Mouse (Mus musculus): ENCODE measurements around the gene Kcnk2.

The Kcnk2 gene

GRCm38 (mm10) chr1:189359699-189360098 lies 42.4 kb downstream of the Kcnk2 start:
- Histone ChIP-seq H3K36me3 (ENCODE audit: insufficient read depth, low read length) (no peaks in the 10 kb centered on the region), H3K9me3 (ENCODE audit: low read length) (peaks cover 6% of the 10 kb centered on the region; the same call in 1 of the 2 replicates), H3K4me1 (replicated peaks; ENCODE audit: low read depth, low read length) (no peaks in the 10 kb centered on the region), H3K4me3 (replicated peaks; ENCODE audit: low read length) (no peak overlapping the region), H3K27me3 (ENCODE audit: insufficient read depth, low read length) (no peaks in the 10 kb centered on the region)
- no peak for TF ChIP-seq NANOG (IDR thresholded peaks at IDR 0.05; ENCODE audit: borderline replicate concordance, low read length)
- TF ChIP-seq POU5F1 (IDR thresholded peaks at IDR 0.05; ENCODE audit: borderline replicate concordance, low read length) = no peak
- no peak for TF ChIP-seq CTCF (conservative IDR thresholded peaks at IDR 0.05; ENCODE audit: low read length)

GRCm38 (mm10) chr1:189353887-189354286 lies 48.2 kb downstream of the Kcnk2 start:
- Histone ChIP-seq H3K27me3 (ENCODE audit: insufficient read depth, low read length) (no peaks in the 10 kb centered on the region), H3K4me1 (replicated peaks; ENCODE audit: low read depth, low read length) (no peaks in the 10 kb centered on the region)

GRCm38 (mm10) chr1:189351804-189352203 lies 50.3 kb downstream of the Kcnk2 start:
- Histone ChIP-seq H3K4me1 (replicated peaks; ENCODE audit: low read depth, low read length) (no peaks in the 10 kb centered on the region), H3K36me3 (ENCODE audit: insufficient read depth, low read length) (no peaks in the 10 kb centered on the region), H3K27me3 (ENCODE audit: insufficient read depth, low read length) (no peaks in the 10 kb centered on the region), H3K9me3 (ENCODE audit: low read length) (peaks cover 17% of the 10 kb centered on the region), H3K4me3 (replicated peaks; ENCODE audit: low read length) (no peak overlapping the region)
- TF ChIP-seq CTCF (conservative IDR thresholded peaks at IDR 0.05; ENCODE audit: low read length) (no peak), NANOG (IDR thresholded peaks at IDR 0.05; ENCODE audit: borderline replicate concordance, low read length) (no peak), POU5F1 (IDR thresholded peaks at IDR 0.05; ENCODE audit: borderline replicate concordance, low read length) (no peak)

More at GRCm38 (mm10) chr1:189353887-189354286, 48.2 kb downstream of the Kcnk2 start:
- TF ChIP-seq POU5F1 (IDR thresholded peaks at IDR 0.05; ENCODE audit: borderline replicate concordance, low read length) = no peak
- TF ChIP-seq CTCF (conservative IDR thresholded peaks at IDR 0.05; ENCODE audit: low read length) = no peak
- TF ChIP-seq NANOG (IDR thresholded peaks at IDR 0.05; ENCODE audit: borderline replicate concordance, low read length) = no peak
- H3K9me3 ChIP-seq (ENCODE audit: low read length) = peaks cover 17% of the 10 kb centered on the region
- H3K4me3 ChIP-seq (replicated peaks; ENCODE audit: low read length) = no peak overlapping the region
- no peaks in the 10 kb centered on the region for H3K36me3 ChIP-seq (ENCODE audit: insufficient read depth, low read length)

GRCm38 (mm10) chr1:189349205-189349604 lies 52.9 kb downstream of the Kcnk2 start:
- TF ChIP-seq CTCF (conservative IDR thresholded peaks at IDR 0.05; ENCODE audit: low read length) = no peak
- H3K4me3 ChIP-seq (replicated peaks; ENCODE audit: low read length) = no peak overlapping the region
- no peaks in the 10 kb centered on the region for H3K36me3 ChIP-seq (ENCODE audit: insufficient read depth, low read length)
- H3K27me3 ChIP-seq (ENCODE audit: insufficient read depth, low read length) = peaks cover 18% of the 10 kb centered on the region
- H3K4me1 ChIP-seq (replicated peaks; ENCODE audit: low read depth, low read length) = peaks cover 2% of the 10 kb centered on the region; the same call in 1 of the 2 replicates
- peaks cover 14% of the 10 kb centered on the region; the same call in 1 of the 2 replicates for H3K9me3 ChIP-seq (ENCODE audit: low read length)

DNA sequence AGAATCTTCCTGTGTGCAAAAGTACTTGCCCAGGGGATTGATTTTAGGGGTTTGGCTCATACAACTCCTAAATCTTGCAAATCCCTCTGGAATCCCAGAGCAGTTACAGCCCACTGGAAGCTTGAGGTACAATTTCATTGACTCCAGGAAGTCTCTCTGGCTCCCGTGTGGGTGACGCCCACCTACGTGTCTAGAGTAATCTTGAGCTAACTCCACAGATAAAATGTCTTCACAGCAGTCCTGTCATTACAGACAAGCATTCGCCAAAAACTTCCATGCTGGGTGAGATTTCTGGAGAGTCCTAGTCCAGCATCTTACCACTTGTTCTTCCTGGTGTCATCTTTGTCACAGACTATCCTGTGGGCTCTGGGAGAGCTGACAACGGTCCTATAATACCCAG lies 56.9 kb downstream of the Kcnk2 start:
- Histone ChIP-seq H3K27me3 (ENCODE audit: insufficient read depth, low read length) (peaks cover 51% of the 10 kb centered on the region), H3K4me3 (replicated peaks; ENCODE audit: low read length) (no peak overlapping the region), H3K9me3 (ENCODE audit: low read length) (peaks cover 11% of the 10 kb centered on the region; the same call in 1 of the 2 replicates), H3K36me3 (ENCODE audit: insufficient read depth, low read length) (no peaks in the 10 kb centered on the region), H3K4me1 (replicated peaks; ENCODE audit: low read depth, low read length) (peaks cover 12% of the 10 kb centered on the region; the same call in 1 of the 2 replicates)
- TF ChIP-seq NANOG (IDR thresholded peaks at IDR 0.05; ENCODE audit: borderline replicate concordance, low read length) (no peak), CTCF (conservative IDR thresholded peaks at IDR 0.05; ENCODE audit: low read length) (no peak), POU5F1 (IDR thresholded peaks at IDR 0.05; ENCODE audit: borderline replicate concordance, low read length) (no peak)

DNA sequence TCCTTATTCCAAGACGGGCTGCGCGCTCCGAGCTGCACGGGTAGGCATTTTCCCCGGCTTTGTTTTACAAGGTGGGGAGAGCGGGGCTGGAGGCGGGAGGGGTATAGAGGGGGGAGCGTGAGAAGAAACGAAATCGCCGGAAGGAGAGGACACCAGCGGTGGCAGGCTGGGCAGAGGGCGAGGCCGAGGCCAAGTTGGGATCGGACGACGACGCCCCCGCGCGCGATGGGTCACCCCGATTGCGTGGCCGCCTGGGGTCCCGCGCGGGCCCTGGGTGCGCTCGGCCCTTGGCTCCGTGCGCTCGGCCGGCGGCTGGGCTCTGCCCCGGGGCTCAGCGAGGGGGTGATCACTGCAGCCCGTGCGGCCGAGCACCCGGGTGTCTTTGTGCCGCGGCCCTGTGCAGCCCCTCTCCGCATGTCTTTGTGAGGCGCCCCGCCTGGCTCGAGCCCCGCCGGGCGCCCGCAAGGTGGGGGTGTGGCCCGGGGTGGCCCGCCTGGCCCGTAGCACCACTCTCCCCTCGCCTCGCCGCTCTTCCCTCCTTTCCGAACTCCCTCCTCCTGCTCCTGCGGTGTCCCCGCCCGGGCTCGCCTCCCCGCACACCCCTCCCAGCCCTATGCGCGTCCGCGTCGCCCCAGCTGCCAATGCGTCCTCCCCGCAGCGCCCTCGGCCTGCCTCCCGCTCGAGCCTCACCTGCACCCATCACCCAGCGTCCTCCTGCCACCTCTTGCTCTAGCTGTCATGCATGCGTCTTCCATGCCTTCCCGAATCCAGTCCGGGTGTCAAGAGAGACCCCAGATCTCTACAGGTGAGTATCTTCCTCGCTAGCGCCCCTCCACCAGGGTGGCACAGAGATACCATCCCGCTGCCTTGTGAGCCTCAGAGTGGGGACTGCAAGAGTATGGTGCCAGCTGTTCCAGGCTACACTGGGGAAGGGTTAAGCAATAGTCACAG lies 58.5 kb downstream of the Kcnk2 start:
- no peaks in the 10 kb centered on the region for H3K9me3 ChIP-seq (ENCODE audit: low read length)
- no peaks in the 10 kb centered on the region for H3K36me3 ChIP-seq (ENCODE audit: insufficient read depth, low read length)
- H3K4me3 ChIP-seq (replicated peaks; ENCODE audit: low read length) = peak overlapping the region; percentile 78
- H3K27me3 ChIP-seq (ENCODE audit: insufficient read depth, low read length) = peaks cover 51% of the 10 kb centered on the region
- no peak for TF ChIP-seq CTCF (conservative IDR thresholded peaks at IDR 0.05; ENCODE audit: low read length)
- no peak for TF ChIP-seq POU5F1 (IDR thresholded peaks at IDR 0.05; ENCODE audit: borderline replicate concordance, low read length)
- TF ChIP-seq NANOG (IDR thresholded peaks at IDR 0.05; ENCODE audit: borderline replicate concordance, low read length) = no peak
- peaks cover 12% of the 10 kb centered on the region; the same call in 1 of the 2 replicates for H3K4me1 ChIP-seq (replicated peaks; ENCODE audit: low read depth, low read length)

DNA sequence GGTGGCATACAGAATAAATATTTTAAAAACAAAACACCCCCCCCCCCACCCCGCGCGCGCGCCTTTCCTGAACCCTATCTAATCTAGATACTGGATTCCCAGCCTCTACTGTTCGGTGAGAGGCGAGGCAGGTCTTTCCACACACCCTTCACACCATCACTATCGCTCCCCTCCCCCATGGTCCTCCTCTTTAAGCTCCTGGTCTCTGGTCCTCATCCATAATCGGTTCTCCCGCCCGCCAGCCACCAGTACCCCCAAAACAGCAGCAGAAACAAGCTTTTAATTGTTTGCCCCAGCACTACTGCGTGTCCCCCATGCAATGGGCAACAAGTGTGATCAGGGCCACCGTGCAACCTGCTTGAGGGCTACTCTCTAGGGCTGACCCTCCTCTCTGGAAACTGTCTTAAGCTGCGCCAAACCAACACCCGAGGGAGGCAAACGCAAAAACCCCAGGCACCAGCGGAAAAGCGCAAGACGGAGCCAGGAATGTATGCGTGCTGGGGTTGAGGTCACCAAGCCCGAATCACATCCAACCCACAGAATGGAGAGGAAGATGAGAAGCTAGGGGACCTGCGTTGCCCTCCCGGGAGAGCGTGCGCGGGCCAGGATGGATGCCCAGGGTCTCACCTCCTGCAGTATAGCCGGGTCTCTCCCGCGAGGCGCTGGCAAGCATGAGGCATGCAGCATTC lies 59.5 kb downstream of the Kcnk2 start:
- H3K4me1 ChIP-seq (replicated peaks; ENCODE audit: low read depth, low read length) = peaks cover 12% of the 10 kb centered on the region; the same call in 1 of the 2 replicates
- no peaks in the 10 kb centered on the region for H3K9me3 ChIP-seq (ENCODE audit: low read length)
- H3K4me3 ChIP-seq (replicated peaks; ENCODE audit: low read length) = peak overlapping the region; percentile 78; the same call in 1 of the 2 replicates
- peaks cover 51% of the 10 kb centered on the region for H3K27me3 ChIP-seq (ENCODE audit: insufficient read depth, low read length)
- TF ChIP-seq CTCF (conservative IDR thresholded peaks at IDR 0.05; ENCODE audit: low read length) (no peak), NANOG (IDR thresholded peaks at IDR 0.05; ENCODE audit: borderline replicate concordance, low read length) (no peak), POU5F1 (IDR thresholded peaks at IDR 0.05; ENCODE audit: borderline replicate concordance, low read length) (no peak)
- H3K36me3 ChIP-seq (ENCODE audit: insufficient read depth, low read length) = no peaks in the 10 kb centered on the region

DNA sequence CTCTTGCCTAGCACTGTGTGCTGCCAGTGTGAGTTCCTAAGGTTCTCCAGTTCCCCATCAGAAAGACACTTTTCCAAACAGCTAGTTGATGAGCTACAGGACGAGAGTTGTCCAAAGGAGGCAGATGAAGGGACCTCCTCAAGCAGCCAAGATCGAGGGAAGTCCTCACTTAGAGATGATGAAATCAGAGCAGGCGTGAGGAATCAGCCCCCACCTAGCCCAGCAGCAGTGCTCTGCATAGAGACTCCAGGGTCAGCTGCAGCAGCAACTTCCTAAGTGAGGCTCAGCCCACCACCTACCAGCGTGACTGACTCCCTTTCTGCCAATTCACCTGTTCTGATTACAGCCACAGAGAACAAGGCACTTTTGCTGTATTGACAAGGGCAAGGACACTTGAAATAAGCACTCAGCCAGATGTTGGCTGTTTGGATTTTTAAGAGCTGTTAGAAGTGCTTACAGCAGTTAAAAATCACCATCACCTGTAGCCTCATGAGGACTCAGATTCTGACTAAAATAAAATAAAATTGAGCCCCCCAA lies 60.6 kb downstream of the Kcnk2 start:
- H3K27me3 ChIP-seq (ENCODE audit: insufficient read depth, low read length) = peaks cover 51% of the 10 kb centered on the region
- H3K4me1 ChIP-seq (replicated peaks; ENCODE audit: low read depth, low read length) = peaks cover 12% of the 10 kb centered on the region; the same call in 1 of the 2 replicates
- no peak for TF ChIP-seq NANOG (IDR thresholded peaks at IDR 0.05; ENCODE audit: borderline replicate concordance, low read length)
- no peak for TF ChIP-seq POU5F1 (IDR thresholded peaks at IDR 0.05; ENCODE audit: borderline replicate concordance, low read length)
- TF ChIP-seq CTCF (conservative IDR thresholded peaks at IDR 0.05; ENCODE audit: low read length) = no peak
- no peaks in the 10 kb centered on the region for H3K9me3 ChIP-seq (ENCODE audit: low read length)
- H3K4me3 ChIP-seq (replicated peaks; ENCODE audit: low read length) = no peak overlapping the region
- H3K36me3 ChIP-seq (ENCODE audit: insufficient read depth, low read length) = no peaks in the 10 kb centered on the region

Measured in E14TG2a.4 (cell line).